Mouse (Mus musculus): ENCODE measurements at regions not wholly inside any gene's neighbourhood (a gene's known extent, or its start where the extent isn't known, plus 50 kb on each side); places are given as distances from the start of the nearest gene placed in this dataset.

DNA sequence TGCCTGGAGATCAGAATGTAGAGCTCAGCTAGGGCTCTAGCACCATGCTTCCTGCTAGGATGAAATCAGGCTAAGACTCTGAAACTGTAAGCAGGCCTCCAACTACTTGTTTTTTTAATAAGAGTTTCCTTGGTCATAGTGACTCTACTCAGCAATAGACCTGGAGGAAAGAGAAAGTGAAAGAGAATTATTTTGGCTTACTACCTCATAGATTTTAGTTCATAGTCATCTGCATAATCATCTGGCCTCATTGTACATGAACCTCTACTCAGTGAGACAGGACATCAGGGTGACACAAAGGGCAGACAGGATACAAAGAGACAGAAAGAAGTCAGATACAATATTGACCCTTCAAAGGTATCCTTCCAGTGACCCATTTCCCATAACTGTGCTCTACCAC lies 156.3 kb upstream of the Klf6 start:
- no peak for ATAC-seq (ENCODE audit: low read depth)
- Histone ChIP-seq H3K4me2 (no peak overlapping the region), H3K9me3 (replicated peaks) (no peaks in the 10 kb centered on the region), H3K4me3 (replicated peaks) (no peak overlapping the region), H3K4me1 (replicated peaks) (no peaks in the 10 kb centered on the region), H3K9ac (no peak overlapping the region), H3K27ac (no peak overlapping the region), H3K36me3 (no peaks in the 10 kb centered on the region), H3K27me3 (no peaks in the 10 kb centered on the region)
- DNase-seq: no peak

DNA sequence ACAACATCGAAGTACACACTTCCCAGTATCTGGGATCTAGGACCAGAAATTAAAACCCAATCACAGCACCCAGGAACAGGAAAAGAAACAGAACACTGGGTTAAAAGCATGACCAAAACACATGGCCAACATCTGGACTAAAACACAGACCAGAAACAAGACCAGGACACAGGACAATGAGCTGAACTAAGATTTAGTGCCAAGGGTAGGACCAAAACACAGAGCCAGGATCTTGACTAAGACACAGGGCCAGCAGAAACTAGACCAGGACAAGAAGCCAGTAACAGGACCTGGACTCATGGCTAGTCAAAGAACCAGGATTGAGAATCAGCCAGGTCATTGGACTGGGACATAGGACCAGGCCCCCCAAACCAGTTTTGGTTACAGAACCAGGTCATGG lies 149.6 kb upstream of the Klf6 start:
- Histone ChIP-seq H3K9ac (no peak overlapping the region), H3K27ac (no peak overlapping the region), H3K4me3 (replicated peaks) (no peak overlapping the region), H3K36me3 (no peaks in the 10 kb centered on the region), H3K4me1 (replicated peaks) (no peaks in the 10 kb centered on the region), H3K27me3 (no peaks in the 10 kb centered on the region), H3K9me3 (replicated peaks) (no peaks in the 10 kb centered on the region), H3K4me2 (no peak overlapping the region)
- ATAC-seq (ENCODE audit: low read depth) (no peak), DNase-seq (no peak)
- WGBS (ENCODE audit: insufficient replicate concordance): 56% methylated on average over 1 of the region's 1 CpGs

DNA sequence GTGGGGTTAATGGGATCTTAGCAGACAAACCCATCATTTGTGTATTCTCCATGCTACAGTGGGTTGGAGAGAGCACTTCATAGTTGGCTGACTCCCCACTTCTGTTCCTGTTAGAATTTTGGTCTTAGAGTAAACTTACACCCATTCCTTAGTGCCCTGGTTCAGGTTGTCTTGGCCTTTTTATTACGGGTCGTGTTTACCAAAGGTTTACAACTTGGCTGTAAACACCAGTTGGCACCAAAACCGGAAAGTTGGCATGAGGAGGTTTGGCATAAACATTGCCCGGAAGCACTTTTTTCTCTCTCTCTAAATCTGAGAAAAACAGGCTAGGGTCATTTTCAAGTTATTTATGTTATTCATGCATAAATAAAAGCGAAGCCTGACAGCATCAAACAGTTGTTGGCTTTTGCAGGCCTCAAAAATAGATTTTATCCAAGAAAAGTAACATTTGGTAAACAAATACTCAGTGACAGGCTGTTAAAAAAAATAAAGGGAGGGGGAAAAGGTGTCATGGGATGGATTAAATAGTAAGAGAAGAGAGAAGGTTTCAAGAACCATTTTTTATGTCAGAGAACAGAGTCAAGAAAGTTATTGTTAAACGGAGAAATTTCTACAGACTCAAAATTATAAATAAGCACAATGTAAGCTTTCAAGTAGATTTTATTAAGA lies 148.0 kb upstream of the Klf6 start:
- ATAC-seq (ENCODE audit: low read depth) (no peak), DNase-seq (no peak)
- 67% methylated on average over 6 of the region's 6 CpGs for WGBS (ENCODE audit: insufficient replicate concordance)
- H3K36me3 ChIP-seq: no peaks in the 10 kb centered on the region
- no peak overlapping the region for H3K4me3 ChIP-seq (replicated peaks)
- no peaks in the 10 kb centered on the region for H3K4me1 ChIP-seq (replicated peaks)
- no peaks in the 10 kb centered on the region for H3K27me3 ChIP-seq
- no peak overlapping the region for H3K9ac ChIP-seq
- H3K9me3 ChIP-seq (replicated peaks): no peaks in the 10 kb centered on the region
- H3K4me2 ChIP-seq: no peak overlapping the region
- no peak overlapping the region for H3K27ac ChIP-seq

DNA sequence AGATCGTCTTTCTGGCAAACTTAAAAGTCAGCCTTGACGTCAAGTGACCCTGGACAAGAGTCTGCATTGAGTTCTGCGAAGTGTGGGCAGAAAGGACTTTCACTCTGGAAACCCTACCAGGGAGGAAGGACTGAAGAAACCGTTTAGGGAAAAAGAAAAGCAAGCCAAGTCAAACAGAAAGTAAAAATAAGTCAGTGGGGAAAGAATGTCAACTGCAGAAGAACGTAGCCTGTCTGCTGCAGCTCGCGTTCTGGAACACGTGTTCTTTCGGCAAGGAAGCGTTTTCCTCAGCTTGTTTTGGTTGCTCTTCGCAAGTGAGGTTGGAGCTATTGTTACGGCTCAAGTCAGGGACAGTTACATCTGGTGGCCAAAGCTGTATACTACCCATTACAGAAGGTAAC lies 147.1 kb upstream of the Klf6 start:
- no peak overlapping the region for H3K4me2 ChIP-seq
- ATAC-seq (ENCODE audit: low read depth) (no peak), DNase-seq (no peak)
- no peaks in the 10 kb centered on the region for H3K27me3 ChIP-seq
- no peak overlapping the region for H3K9ac ChIP-seq
- no peak overlapping the region for H3K4me3 ChIP-seq (replicated peaks)
- H3K36me3 ChIP-seq: no peaks in the 10 kb centered on the region
- WGBS (ENCODE audit: insufficient replicate concordance): 59% methylated on average over 12 of the region's 12 CpGs
- H3K4me1 ChIP-seq (replicated peaks): no peaks in the 10 kb centered on the region
- H3K27ac ChIP-seq: no peak overlapping the region
- no peaks in the 10 kb centered on the region for H3K9me3 ChIP-seq (replicated peaks)

DNA sequence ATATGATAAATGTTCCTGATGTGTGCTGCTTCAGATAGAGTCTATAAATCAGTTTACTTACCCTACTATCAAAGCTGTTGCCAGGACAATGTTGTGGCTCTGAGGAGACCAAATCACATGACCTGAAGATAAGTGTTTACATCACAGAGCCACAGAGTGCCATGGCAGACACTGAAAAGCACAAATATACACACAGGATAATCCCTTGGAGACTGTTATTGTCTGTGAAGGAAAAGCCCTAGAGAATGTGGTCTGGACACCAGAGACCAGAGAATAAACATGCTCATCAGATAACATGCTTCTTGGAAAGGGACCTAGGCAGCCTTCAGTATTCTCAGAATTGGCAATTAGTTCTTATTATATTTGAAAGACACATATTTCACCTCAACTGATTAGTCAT lies 146.5 kb upstream of the Klf6 start:
- Histone ChIP-seq H3K4me3 (replicated peaks) (no peak overlapping the region), H3K9ac (no peak overlapping the region), H3K27ac (no peak overlapping the region), H3K4me2 (no peak overlapping the region), H3K27me3 (no peaks in the 10 kb centered on the region), H3K36me3 (no peaks in the 10 kb centered on the region), H3K9me3 (replicated peaks) (no peaks in the 10 kb centered on the region), H3K4me1 (replicated peaks) (no peaks in the 10 kb centered on the region)
- DNase-seq: no peak
- no peak for ATAC-seq (ENCODE audit: low read depth)

DNA sequence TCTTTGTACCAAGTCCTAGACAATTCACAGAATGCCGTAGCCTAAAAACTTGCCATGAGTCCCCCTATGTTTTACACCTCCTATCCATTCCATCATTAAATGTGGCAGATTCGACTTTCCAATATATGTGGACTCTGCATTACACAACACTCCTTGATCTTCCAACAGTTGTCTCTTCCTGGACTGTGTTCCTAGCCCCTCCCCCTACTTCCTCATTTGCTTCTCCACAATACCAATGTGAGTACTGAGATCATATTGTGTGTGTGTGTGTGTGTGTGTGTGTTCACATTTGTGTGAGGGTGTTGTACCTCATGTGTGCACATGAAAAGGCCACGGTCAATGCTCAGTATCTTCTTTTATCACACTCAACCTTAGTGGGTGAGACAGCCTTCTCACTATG lies 144.5 kb upstream of the Klf6 start:
- DNase-seq (no peak), ATAC-seq (ENCODE audit: low read depth) (no peak)
- Histone ChIP-seq H3K4me3 (replicated peaks) (no peak overlapping the region), H3K27me3 (no peaks in the 10 kb centered on the region), H3K9ac (no peak overlapping the region), H3K36me3 (no peaks in the 10 kb centered on the region), H3K4me2 (no peak overlapping the region), H3K27ac (no peak overlapping the region), H3K9me3 (replicated peaks) (no peaks in the 10 kb centered on the region), H3K4me1 (replicated peaks) (no peaks in the 10 kb centered on the region)
- WGBS (ENCODE audit: insufficient replicate concordance): 61% methylated on average over 3 of the region's 3 CpGs

DNA sequence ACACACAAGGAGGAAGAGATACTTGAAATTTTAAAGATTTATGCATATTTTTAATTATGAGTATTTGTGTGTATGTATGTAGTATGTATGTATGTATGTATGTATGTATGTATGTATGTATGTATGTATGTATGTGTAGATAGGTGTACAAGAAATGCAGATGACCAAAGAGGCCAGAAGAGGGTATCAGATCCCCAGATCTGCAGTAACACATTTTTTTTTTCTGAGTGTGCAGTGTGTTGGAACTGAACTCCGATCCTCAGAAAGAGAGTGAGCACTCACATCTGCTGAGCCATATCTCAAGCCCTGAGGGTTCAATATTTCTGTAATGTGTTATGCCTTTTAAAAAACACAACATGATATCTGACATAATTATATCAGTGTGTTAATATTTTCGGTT lies 138.0 kb upstream of the Klf6 start:
- Histone ChIP-seq H3K27ac (no peak overlapping the region), H3K36me3 (no peaks in the 10 kb centered on the region), H3K4me1 (replicated peaks) (no peaks in the 10 kb centered on the region), H3K9me3 (replicated peaks) (no peaks in the 10 kb centered on the region), H3K9ac (no peak overlapping the region), H3K27me3 (no peaks in the 10 kb centered on the region), H3K4me3 (replicated peaks) (no peak overlapping the region), H3K4me2 (no peak overlapping the region)
- DNase-seq (no peak), ATAC-seq (ENCODE audit: low read depth) (no peak)
- WGBS (ENCODE audit: insufficient replicate concordance): 75% methylated on average over 2 of the region's 2 CpGs

DNA sequence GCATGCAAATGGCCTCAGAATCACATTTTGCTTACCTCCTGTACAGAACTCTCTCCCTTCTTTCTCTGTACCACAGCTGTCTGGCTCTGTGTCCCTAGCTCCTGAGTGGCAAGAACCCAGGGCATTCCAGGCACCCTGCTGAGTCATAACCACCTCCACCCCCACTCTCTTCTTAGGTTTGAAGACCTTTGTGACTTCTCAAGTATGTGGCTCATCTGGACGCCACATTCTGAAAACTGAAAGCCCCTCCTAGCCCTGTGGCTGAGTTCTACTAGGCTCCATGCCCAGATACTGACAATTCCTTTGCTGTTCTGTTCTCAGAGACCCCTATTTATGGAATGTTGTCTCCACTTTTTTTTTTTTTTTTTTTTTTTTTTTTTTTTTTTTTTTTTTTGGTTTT lies 136.9 kb upstream of the Klf6 start:
- H3K4me3 ChIP-seq (replicated peaks): no peak overlapping the region
- no peak for ATAC-seq (ENCODE audit: low read depth)
- no peak overlapping the region for H3K27ac ChIP-seq
- WGBS (ENCODE audit: insufficient replicate concordance): 47% methylated on average over 1 of the region's 1 CpGs
- H3K9ac ChIP-seq: no peak overlapping the region
- DNase-seq: no peak
- H3K4me1 ChIP-seq (replicated peaks): no peaks in the 10 kb centered on the region
- no peaks in the 10 kb centered on the region for H3K27me3 ChIP-seq
- H3K4me2 ChIP-seq: no peak overlapping the region
- no peaks in the 10 kb centered on the region for H3K9me3 ChIP-seq (replicated peaks)
- H3K36me3 ChIP-seq: no peaks in the 10 kb centered on the region

DNA sequence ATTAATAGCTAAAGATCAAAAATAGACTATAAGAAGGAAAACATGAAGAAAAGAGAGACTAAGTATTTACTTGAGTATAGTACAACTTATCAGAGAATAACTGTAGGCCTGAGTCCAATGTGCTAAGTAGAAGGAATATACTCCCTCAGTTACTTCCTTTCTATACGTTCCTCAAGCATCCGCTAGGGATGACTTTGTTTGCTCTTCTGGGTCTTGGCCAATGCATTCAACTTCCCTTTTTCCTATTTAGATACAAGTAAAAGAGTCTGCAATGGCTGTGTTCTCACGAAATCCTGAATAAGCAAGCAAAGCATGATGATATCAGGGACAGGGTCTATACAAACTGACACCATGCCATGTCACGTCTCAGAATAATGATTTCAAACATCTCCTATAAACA lies 135.3 kb upstream of the Klf6 start:
- WGBS (ENCODE audit: insufficient replicate concordance): 47% methylated on average over 4 of the region's 4 CpGs
- H3K27me3 ChIP-seq: no peaks in the 10 kb centered on the region
- ATAC-seq (ENCODE audit: low read depth) (no peak), DNase-seq (no peak)
- H3K9ac ChIP-seq: no peak overlapping the region
- H3K4me1 ChIP-seq (replicated peaks): no peaks in the 10 kb centered on the region
- no peaks in the 10 kb centered on the region for H3K9me3 ChIP-seq (replicated peaks)
- H3K27ac ChIP-seq: no peak overlapping the region
- no peaks in the 10 kb centered on the region for H3K36me3 ChIP-seq
- H3K4me3 ChIP-seq (replicated peaks): no peak overlapping the region
- no peak overlapping the region for H3K4me2 ChIP-seq

DNA sequence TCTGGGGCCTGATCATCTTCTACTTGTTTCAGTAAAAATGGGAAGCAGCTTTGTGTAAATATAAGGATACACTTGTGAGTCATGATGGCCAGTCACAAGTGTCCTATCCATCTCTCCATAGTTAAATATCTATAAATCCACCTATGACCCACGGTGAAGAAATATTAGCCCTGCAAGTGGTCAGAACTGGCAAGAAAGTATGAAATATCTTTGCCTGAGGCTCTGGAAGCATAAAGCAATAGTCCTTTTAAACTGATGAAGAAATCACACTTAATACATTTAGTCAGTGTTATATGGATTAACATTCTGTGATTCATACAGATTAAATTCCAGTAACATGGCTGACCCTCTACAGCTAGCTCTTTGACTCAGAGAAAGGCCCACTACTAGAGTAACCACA lies 134.8 kb upstream of the Klf6 start:
- Histone ChIP-seq H3K9ac (no peak overlapping the region), H3K4me1 (replicated peaks) (no peaks in the 10 kb centered on the region), H3K4me2 (no peak overlapping the region), H3K27ac (no peak overlapping the region), H3K4me3 (replicated peaks) (no peak overlapping the region), H3K27me3 (no peaks in the 10 kb centered on the region), H3K36me3 (no peaks in the 10 kb centered on the region), H3K9me3 (replicated peaks) (no peaks in the 10 kb centered on the region)
- no peak for ATAC-seq (ENCODE audit: low read depth)
- DNase-seq: no peak
- 51% methylated on average over 1 of the region's 1 CpGs for WGBS (ENCODE audit: insufficient replicate concordance)

DNA sequence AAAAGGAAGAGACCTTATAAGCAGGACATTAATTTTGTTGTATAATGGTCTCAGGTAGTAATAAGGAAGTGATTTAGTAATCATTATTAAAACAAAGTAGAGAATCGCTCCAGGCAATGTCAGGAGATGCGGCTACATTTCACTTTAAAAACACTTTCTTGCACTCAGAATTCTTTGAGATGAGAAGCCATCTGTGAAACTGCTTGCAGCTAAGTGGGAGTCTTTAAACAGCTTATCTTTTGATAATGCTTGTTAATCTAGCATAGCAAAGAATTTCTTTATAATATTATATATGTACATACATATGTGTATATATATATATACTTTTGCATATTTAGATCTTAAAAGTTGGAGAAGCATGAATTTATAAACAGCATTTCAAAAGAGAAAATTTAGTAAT lies 133.1 kb upstream of the Klf6 start:
- 89% methylated on average over 2 of the region's 2 CpGs for WGBS (ENCODE audit: insufficient replicate concordance)
- Histone ChIP-seq H3K27me3 (no peaks in the 10 kb centered on the region), H3K9me3 (replicated peaks) (no peaks in the 10 kb centered on the region), H3K9ac (no peak overlapping the region), H3K4me1 (replicated peaks) (no peaks in the 10 kb centered on the region), H3K27ac (no peak overlapping the region), H3K4me2 (no peak overlapping the region), H3K4me3 (replicated peaks) (no peak overlapping the region), H3K36me3 (no peaks in the 10 kb centered on the region)
- DNase-seq (no peak), ATAC-seq (ENCODE audit: low read depth) (no peak)

DNA sequence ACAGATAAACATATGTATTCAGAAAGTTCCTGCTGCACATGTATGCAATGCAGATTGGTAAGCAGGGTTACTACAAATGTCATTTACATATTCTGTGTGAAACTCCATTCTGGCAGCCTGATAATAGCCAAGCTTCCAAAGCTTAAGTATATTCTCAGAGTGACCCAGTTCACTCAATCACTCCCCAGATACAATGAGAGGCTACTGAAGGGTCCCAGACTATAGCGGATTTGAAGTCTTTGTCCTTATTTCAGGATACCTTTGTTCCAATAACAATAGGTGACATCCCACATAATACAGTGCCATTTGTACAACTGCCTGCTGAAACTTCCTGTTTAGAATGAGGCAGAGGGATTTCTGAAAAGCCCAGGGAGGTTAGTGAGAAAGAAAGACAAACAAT lies 132.5 kb upstream of the Klf6 start:
- H3K27me3 ChIP-seq: no peaks in the 10 kb centered on the region
- H3K4me1 ChIP-seq (replicated peaks): no peaks in the 10 kb centered on the region
- H3K9ac ChIP-seq: no peak overlapping the region
- ATAC-seq (ENCODE audit: low read depth) (no peak), DNase-seq (no peak)
- no peak overlapping the region for H3K4me3 ChIP-seq (replicated peaks)
- 55% methylated on average over 1 of the region's 1 CpGs for WGBS (ENCODE audit: insufficient replicate concordance)
- H3K9me3 ChIP-seq (replicated peaks): no peaks in the 10 kb centered on the region
- H3K4me2 ChIP-seq: no peak overlapping the region
- H3K36me3 ChIP-seq: no peaks in the 10 kb centered on the region
- no peak overlapping the region for H3K27ac ChIP-seq

Data from liver, embryonic 13.5 days (tissue).